Mouse (Mus musculus) lung, postnatal 4 days (tissue): ENCODE results near the gene Acot1.
A peak's percentile ranks its signal among the peaks of the same experiment; 100 is the strongest.

Experiments
- DNase-seq, 2 experiments: peaks; one replicate each; pipeline ENCODE4 v3.0.0; 2021

The Acot1 gene

GRCm38 (mm10) chr12:84009171-84009965, at the start of gene Acot1:
Acot1 (plus strand) TSS chr12:84009490.
- peak; percentile 78 to 91 for DNase-seq

GRCm38 (mm10) chr12:83965235-83965634, 44.1 kb upstream of the Acot1 start:
- no peak for DNase-seq

- peak in 1 of 2 experiments; percentile 66 for DNase-seq
Measured at GRCm38 (mm10) chr12:83972117-83972516, 37.2 kb upstream of the Acot1 start.

GRCm38 (mm10) chr12:83978862-83979261, 30.4 kb upstream of the Acot1 start:
- no peak for DNase-seq

- DNase-seq, result no peak
Measured at GRCm38 (mm10) chr12:83981615-83982014, 27.7 kb upstream of the Acot1 start.

GRCm38 (mm10) chr12:83984752-83985151, 24.5 kb upstream of the Acot1 start, which contains the start of gene Heatr4:
Heatr4 (minus strand) TSS chr12:83984852.
- DNase-seq, result no peak

- no peak for DNase-seq
Measured at GRCm38 (mm10) chr12:83987242-83987582, 22.1 kb upstream of the Acot1 start.

GRCm38 (mm10) chr12:83987583-83988441, 21.5 kb upstream of the Acot1 start, which contains the start of gene Acot2:
Acot2 (plus strand) TSS chr12:83987861.
- DNase-seq, result peak; percentile 86 to 90

- no peak for DNase-seq
Measured at GRCm38 (mm10) chr12:83988483-83988882, 20.8 kb upstream of the Acot1 start.

- DNase-seq, result no peak
Measured at GRCm38 (mm10) chr12:83989378-83989777, 19.9 kb upstream of the Acot1 start.

- no peak for DNase-seq
Measured at GRCm38 (mm10) chr12:83997221-83997620, 12.1 kb upstream of the Acot1 start.

- DNase-seq, result no peak
Measured at GRCm38 (mm10) chr12:83998341-83999107, 10.8 kb upstream of the Acot1 start.

- DNase-seq, result peak; percentile 68 to 74
Measured at GRCm38 (mm10) chr12:83999237-83999636, 10.1 kb upstream of the Acot1 start.

- DNase-seq, result no peak
Measured at GRCm38 (mm10) chr12:84000418-84000817, 8.9 kb upstream of the Acot1 start.

GRCm38 (mm10) chr12:84003866-84004265, 5.4 kb upstream of the Acot1 start:
- DNase-seq, result no peak

GRCm38 (mm10) chr12:84008251-84008650, 1.0 kb upstream of the Acot1 start:
- peak; percentile 18 to 42 for DNase-seq

GRCm38 (mm10) chr12:84008729-84009128, 561 bp upstream of the Acot1 start:
- no peak for DNase-seq

- DNase-seq, result no peak
Measured at GRCm38 (mm10) chr12:84010201-84010600, 911 bp downstream of the Acot1 start.

- peak; percentile 77 to 86 for DNase-seq
Measured at GRCm38 (mm10) chr12:84011251-84012040, 2.2 kb downstream of the Acot1 start.

- DNase-seq, result peak in 1 of 2 experiments; percentile 23
Measured at GRCm38 (mm10) chr12:84013130-84013529, 3.8 kb downstream of the Acot1 start.

GRCm38 (mm10) chr12:84013701-84014100, 4.4 kb downstream of the Acot1 start:
- DNase-seq, result no peak

GRCm38 (mm10) chr12:84020528-84020927, 11.2 kb downstream of the Acot1 start:
- DNase-seq, result peak; percentile 73 to 79
